Mouse (Mus musculus) hindbrain, embryonic 14.5 days (tissue): ENCODE results near the gene Cacna1c. TPM values are rescaled to one million over a fixed set of nuclear protein-coding genes. Genes with fewer than 3 reads are reported as not detected.

Experiments used
- ATAC-seq: fragments of 200-750 bp; cut with Nextera tagmentation; 2 replicates; pipeline ENCODE4 v1.8.0; 2017; ENCODE audit warnings: moderate number of reproducible peaks, mild to moderate bottlenecking, moderate TSS enrichment, moderate library complexity; ENCODE audit not compliant: low FRiP score
- DNase-seq: peaks from one replicate; pipeline ENCODE4 v3.0.0-alpha.2; 2015; ENCODE audit warnings: low spot score
- H3K27ac ChIP-seq: fragments of 300-500 bp; sonication (generic); 2 replicates; pipeline ENCODE4 v1.5.1; 2014; ENCODE audit warnings: mild to moderate bottlenecking, moderate library complexity
- H3K27me3 ChIP-seq: fragments of 300-500 bp; sonication (generic); 2 replicates; pipeline ENCODE4 v1.6.1; 2014; ENCODE audit warnings: mild to moderate bottlenecking, low read length, mixed read lengths; ENCODE audit not compliant: control insufficient read depth, insufficient read depth
- H3K36me3 ChIP-seq: fragments of 300-500 bp; sonication (generic); replicated peaks from 2 replicates; pipeline ENCODE4 v1.6.1; 2014; ENCODE audit not compliant: control insufficient read depth, insufficient read depth
- H3K4me1 ChIP-seq: fragments of 300-500 bp; sonication (generic); replicated peaks from 2 replicates; pipeline ENCODE4 v1.6.1; 2014; ENCODE audit warnings: antibody characterized with exemption, low read length, mixed read lengths; ENCODE audit not compliant: control insufficient read depth, insufficient read depth
- H3K4me2 ChIP-seq: fragments of 300-500 bp; sonication (generic); replicated peaks from 2 replicates; pipeline ENCODE4 v1.6.1; 2014; ENCODE audit warnings: mild to moderate bottlenecking, moderate library complexity
- H3K4me3 ChIP-seq: fragments of 300-500 bp; sonication (generic); replicated peaks from 2 replicates; pipeline ENCODE4 v1.5.1; 2014; ENCODE audit warnings: mild to moderate bottlenecking, low read length
- H3K9ac ChIP-seq: fragments of 300-500 bp; sonication (generic); 2 replicates; pipeline ENCODE4 v1.6.1; 2014
- H3K9me3 ChIP-seq: fragments of 300-500 bp; sonication (generic); 2 replicates; pipeline ENCODE4 v1.6.1; 2016; ENCODE audit warnings: low read length; ENCODE audit not compliant: control insufficient read depth
- WGBS: fragments of 180-500 bp; shearing (Covaris S2); extraction: QIAGEN DNeasy Blood & Tissue Kit; methylation state at CpG from one replicate; pipeline ENCODE4 v1.1.7; 2014; 5-methylcytosine and 5-hydroxymethylcytosine counted together
- polyA plus RNA-seq: library from polyadenylated mRNA; unstranded; fragments of >200 nt; fragmentation: Nextera tagmentation; extraction: Ambion mirVana; gene quantifications from 2 replicates; pipeline ENCODE4 v1.2.1, GENCODE M21; 2014

Gene Cacna1c
- polyA plus RNA-seq, 1 experiment from 2014 or later = 10.1 TPM

DNA sequence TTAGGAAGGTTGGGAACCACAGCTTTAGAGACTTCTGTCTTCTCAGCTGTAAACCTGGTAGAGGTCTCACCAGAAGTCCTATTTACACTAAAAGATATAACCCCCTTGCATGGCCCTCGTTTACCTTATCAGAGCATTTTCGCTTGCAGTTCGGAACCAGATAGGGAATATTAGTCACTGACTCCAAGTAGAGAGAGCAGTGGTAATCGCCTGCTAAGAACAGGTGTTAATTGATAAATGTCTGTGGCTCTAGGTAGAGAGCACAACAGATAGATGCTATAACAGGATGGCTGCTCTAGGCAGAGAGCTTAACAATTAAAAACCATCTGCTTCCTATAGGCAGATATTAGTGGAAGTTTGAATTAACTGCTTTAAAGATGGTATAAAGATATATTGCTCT, 657.6 kb downstream of the Cacna1c start:
- ATAC-seq = no peak
- Histone ChIP-seq H3K4me3 (no peak overlapping the region), H3K27me3 (no peaks in the 10 kb centered on the region), H3K9ac (no peak overlapping the region), H3K36me3 (peaks cover 89% of the 10 kb centered on the region), H3K4me2 (no peak overlapping the region), H3K4me1 (no peaks in the 10 kb centered on the region), H3K9me3 (no peaks in the 10 kb centered on the region), H3K27ac (no peak overlapping the region)
- DNase-seq = no peak
- 93% methylated on average over 4 of the region's 4 CpGs for WGBS

Other genes with a start within 250 kb of the Cacna1c start
- 11.6 and 12.6 TPM in 2 replicates for gene Dcp1b, start 21.2 kb downstream of the Cacna1c start, polyA plus RNA-seq
- 0.35 and 0.57 TPM in 2 replicates for gene Cacna2d4, start 40.1 kb upstream of the Cacna1c start, polyA plus RNA-seq
- 7.8 and 13.2 TPM in 2 replicates for gene Lrtm2, start 134.3 kb upstream of the Cacna1c start, polyA plus RNA-seq
- 27.3 and 27.8 TPM in 2 replicates for gene Adipor2, start 221.3 kb upstream of the Cacna1c start, polyA plus RNA-seq